Mouse (Mus musculus) lung, postnatal 4 days (tissue): ENCODE data around the gene Sugp2.
A peak's percentile ranks its signal among the peaks of the same experiment; 100 is the strongest.

Source experiments
- DNase-seq, 2 experiments: peaks; one replicate each; pipeline ENCODE4 v3.0.0; 2021

The Sugp2 gene

GRCm38 (mm10) chr8:70220911-70221310 lies 13.1 kb upstream of the Sugp2 start:
- DNase-seq = no peak

GRCm38 (mm10) chr8:70222041-70222440 lies 12.0 kb upstream of the Sugp2 start:
- DNase-seq = no peak

DNA sequence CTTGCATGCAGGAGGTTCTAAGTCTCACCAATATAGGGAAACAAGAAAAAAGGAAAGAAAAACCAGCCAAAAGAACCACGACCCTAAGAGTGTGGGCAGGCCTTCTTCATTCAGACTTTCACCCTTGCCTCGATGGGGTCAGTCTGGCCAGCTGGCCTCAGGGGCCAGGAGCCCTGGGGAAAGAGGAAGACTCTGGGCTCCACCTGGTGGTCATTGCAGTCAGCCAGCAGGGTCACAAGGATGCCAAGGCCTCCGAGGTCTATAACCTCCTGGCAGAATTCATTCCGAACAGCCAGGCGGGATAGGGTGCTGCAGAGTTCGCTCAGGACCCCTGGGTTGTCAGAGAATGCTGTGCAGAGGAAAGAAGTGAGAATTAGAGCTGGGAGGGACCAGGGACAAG lies 10.7 kb upstream of the Sugp2 start:
- DNase-seq = peak; percentile 67 to 71

- no peak for DNase-seq
These were observed 6.0 kb upstream of the Sugp2 start for GRCm38 (mm10) chr8:70227997-70228396.

DNA sequence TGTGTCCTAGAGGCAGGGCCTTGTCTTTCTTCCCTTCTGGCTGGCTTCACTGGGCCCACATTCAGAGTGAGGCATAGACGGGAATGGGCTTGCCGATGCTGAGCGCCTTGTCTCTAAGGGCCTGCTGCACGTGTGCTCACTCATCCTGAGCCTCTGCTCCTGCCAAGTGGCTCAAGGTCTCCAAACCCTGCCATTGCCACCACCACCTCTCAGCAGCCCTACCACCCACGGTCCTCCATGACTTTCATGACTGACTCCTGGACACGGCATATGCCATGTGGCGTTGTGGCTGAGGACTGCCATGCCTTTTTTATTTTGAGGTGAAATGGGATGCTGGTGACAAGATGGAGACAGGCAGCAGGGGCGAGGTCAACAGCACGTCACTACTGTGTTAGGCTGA lies 3.2 kb upstream of the Sugp2 start:
- DNase-seq = no peak

DNA sequence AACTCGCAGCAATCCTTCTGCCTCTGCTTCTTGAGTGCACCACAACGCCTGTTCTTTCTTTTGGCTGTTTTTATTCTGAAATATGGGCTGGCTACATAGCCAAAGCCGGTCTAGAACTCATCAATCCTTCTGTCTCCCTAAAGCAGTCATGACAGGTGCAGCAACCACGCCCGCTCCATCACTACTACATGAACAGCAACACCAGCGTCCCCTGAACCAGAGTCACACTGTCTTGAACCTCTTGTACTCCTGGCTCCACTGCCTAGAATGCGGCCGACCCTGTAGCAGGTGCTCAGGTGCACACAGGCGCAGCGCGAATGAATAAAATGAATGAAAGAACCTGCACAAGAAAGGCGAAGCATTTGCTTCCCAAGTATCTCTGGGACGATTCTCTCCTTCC lies 420 bp upstream of the Sugp2 start:
- DNase-seq = no peak

- DNase-seq = no peak
These were observed 729 bp downstream of the Sugp2 start for GRCm38 (mm10) chr8:70234781-70235128.

DNA sequence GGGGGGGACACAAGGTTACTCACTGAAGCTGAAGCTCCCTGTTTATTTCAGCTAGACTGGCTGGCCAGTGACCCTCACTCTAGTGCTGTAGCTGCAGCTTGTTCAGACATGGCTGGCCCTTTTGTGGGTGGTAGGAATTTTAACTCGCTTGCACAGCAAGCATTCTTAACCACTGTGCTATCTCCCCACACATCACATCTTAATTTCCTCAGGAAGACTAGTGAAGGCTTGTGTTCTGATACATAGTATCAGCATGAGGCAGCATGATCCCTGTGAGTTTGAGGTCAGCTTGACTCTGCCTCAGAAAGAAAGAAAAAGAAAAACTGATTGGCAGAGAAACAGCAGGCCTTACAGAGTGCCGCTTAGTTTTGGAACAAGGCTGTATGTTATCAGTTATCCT lies 3.8 kb downstream of the Sugp2 start:
- no peak for DNase-seq

DNA sequence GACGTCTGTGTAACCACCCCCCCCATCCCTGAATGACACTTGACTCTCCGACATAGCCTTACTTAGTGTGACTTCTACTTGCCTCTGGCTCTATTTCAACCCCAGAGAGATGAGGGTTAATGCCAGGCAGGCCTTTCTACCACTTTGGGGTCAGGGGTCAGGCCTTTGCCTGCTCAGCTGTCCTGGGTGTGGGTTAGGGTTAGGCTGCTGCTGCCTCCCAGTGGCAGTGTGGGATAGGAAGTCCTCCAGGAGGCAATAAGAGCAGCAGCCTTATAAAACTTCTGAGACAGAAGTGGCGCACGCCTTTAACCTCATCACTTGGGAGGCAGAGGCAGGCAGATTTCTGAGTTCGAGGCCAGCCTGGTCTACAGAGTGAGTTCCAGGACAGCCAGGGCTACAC lies 6.6 kb downstream of the Sugp2 start:
- peak; percentile 40 to 57 for DNase-seq

GRCm38 (mm10) chr8:70246622-70247021 lies 12.6 kb downstream of the Sugp2 start:
- DNase-seq = no peak

DNA sequence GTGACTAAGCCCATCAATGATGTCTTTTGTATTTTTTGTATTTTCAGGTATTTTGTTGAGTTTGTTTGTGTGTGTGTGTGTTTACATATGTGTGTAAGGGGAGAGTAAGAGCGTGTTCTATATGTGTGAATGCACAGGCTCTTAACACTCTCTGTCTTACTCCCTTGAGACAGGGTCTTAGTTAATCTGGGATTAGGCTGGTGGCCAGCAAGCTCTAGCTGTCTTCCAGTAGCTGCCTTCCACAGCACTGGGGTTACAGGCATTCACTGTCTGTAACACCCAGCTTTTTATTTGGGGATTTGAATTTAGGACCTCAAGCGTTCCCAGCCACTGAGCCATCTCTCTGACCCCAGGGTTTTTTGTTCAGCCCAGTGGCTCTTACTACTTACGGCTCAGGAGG lies 13.8 kb downstream of the Sugp2 start:
- DNase-seq = no peak

DNA sequence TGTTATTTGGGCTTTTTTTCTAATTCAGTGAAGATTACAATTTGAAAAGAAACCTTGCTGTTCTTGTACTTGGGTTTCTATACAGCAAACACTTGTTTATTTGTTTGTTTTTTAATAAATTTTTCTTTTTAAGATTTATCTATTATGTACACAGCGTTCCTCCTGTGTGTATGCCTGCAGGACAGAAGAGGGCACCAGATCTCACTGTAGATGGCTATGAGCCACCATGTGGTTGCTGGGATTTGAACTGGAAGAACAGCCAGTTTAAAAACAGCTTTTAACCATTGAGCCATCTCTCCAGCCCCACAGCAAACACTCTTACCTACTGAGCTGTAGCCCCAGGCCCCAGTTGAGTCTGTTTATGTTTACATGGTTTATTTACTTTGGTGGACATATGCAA lies 20.6 kb downstream of the Sugp2 start:
- no peak for DNase-seq

DNA sequence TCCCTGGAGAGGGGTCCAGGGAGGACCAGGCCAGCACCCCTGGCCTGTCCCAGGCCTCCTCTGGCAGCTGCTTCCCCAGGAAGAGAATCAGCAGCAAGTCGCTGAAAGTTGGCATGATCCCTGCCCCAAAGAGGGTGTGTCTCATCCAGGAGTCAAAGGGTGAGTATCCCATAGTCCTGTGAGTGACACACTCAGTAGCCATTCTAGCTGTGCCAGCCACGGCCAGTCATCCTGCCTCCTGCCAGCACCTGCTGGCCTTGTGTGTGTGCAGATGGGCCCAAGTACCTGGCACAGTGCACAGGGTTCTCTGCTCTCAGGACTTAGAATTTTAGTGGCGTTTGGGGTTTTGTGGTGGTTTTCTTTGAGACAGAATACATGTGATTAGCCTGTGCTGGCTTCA lies 23.4 kb downstream of the Sugp2 start:
- DNase-seq = no peak

- peak; percentile 23 to 64 for DNase-seq
These were observed 24.6 kb downstream of the Sugp2 start for GRCm38 (mm10) chr8:70258600-70258999.

GRCm38 (mm10) chr8:70259043-70259442 lies 25.0 kb downstream of the Sugp2 start:
- DNase-seq = no peak

GRCm38 (mm10) chr8:70267674-70268073 lies 33.6 kb downstream of the Sugp2 start:
- DNase-seq = no peak

GRCm38 (mm10) chr8:70268311-70268710 lies 34.3 kb downstream of the Sugp2 start:
- DNase-seq = no peak

- DNase-seq = peak; percentile 44 to 60
These were observed 35.0 kb downstream of the Sugp2 start for GRCm38 (mm10) chr8:70268799-70269565.

GRCm38 (mm10) chr8:70272949-70273348 lies 38.9 kb downstream of the Sugp2 start:
- DNase-seq = peak; percentile 48 to 56

DNA sequence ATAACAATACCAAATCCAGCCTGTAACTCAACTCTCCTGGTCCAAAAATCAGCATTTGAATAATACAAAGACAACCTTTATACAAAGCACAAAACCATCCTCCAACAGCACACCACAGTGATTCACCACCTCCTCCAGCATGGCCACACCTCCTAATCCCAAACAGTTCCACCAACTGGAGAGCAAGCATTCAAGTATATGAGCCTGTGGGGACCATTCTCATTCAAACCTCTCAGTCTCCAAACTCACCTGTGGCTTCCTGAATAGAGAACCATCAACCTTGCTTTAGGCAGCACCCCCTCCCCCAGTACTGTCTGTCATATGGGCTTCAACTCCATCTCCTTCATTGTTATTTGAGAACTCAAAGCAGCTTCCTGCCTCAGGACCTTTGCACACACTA lies 40.3 kb downstream of the Sugp2 start:
- DNase-seq = no peak

DNA sequence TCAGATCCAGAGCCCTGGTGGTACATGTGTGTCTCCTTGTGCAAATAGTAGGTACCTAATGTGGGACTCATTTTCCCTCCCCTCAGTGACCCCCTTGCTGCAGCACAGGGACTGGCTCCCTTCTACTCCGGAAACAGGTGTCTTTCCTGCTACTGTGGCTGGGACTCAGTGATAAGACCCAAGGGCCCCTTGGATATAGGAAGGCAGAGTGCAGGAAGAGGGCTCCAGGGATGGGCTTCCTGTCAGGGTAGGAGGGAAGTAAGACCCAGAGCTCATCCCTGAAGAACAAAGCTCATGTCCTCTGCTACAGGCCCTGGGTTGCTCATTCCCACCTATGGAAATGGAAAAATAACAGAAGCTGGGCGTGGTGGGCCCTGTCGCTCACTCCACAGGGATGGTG lies 42.5 kb downstream of the Sugp2 start:
- DNase-seq = peak; percentile 57 to 80

- no peak for DNase-seq
These were observed 44.1 kb downstream of the Sugp2 start for GRCm38 (mm10) chr8:70278175-70278574.

DNA sequence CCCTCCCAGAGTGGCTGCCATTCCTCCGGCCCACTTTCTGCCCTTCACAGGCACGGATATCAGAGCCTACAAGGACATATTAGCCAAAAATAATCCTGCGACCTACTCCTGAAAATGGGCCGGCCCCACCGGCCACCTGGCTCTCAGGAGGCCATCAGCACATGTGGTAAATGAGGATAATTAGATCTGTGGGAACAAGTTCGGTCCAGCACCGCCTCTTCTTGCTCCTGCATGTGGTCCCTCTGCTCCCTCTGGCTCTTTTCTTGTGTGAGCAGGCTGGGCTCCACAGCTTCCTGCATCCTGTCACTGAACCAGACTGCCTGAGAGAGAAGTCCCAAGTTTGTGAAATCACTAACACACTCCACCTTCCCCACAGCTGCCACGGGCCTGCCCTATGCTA lies 45.2 kb downstream of the Sugp2 start:
- no peak for DNase-seq

GRCm38 (mm10) chr8:70281001-70281400 lies 47.0 kb downstream of the Sugp2 start:
- DNase-seq = peak; percentile 36 to 59

GRCm38 (mm10) chr8:70282603-70283135 lies 48.6 kb downstream of the Sugp2 start, which contains the start of gene Homer3:
TSS of gene Homer3 (plus strand) at chr8:70282827.
- DNase-seq = peak; percentile 96
